Mouse (Mus musculus) embryonic fibroblast, embryonic 13.5 days (primary cell): Measurements from ENCODE around the gene Ube2b. TPM values are rescaled to one million over a fixed set of nuclear protein-coding genes. Genes with fewer than 3 reads are reported as not detected.

Experiments
- H3K27ac ChIP-seq: 2 replicates; pipeline ENCODE4 v1.5.1; 2012; ENCODE audit warnings: low read length, control low read depth, inconsistent platforms; ENCODE audit not compliant: insufficient read depth
- H3K4me1 ChIP-seq: 2 replicates; pipeline ENCODE4 v1.6.1; 2011; ENCODE audit warnings: low read length; ENCODE audit not compliant: control insufficient read depth, insufficient read depth
- H3K4me3 ChIP-seq: 2 replicates; pipeline ENCODE4 v1.5.1; 2011; ENCODE audit warnings: mild to moderate bottlenecking, control low read depth, low read length; ENCODE audit not compliant: insufficient read depth
- CTCF ChIP-seq: IDR thresholded peaks from 2 replicates; pipeline ENCODE4 v1.5.1; 2011; ENCODE audit warnings: mild to moderate bottlenecking, control low read depth, low read length, moderate library complexity, borderline replicate concordance; ENCODE audit not compliant: insufficient read depth
- POLR2A ChIP-seq: IDR thresholded peaks from 2 replicates; pipeline ENCODE4 v1.6.1; 2011; ENCODE audit warnings: low read depth, mild to moderate bottlenecking, control low read depth, low read length, moderate library complexity
- polyA plus RNA-seq: library from polyadenylated mRNA; stranded (reverse); fragments of >200 nt; gene quantifications from 2 replicates; pipeline ENCODE4 v1.2.4, GENCODE M21; 2011; ENCODE audit warnings: low read depth; ENCODE audit not compliant: missing spikeins, insufficient read length

Ube2b gene
- polyA plus RNA-seq, 1 experiment, result 165 TPM

DNA sequence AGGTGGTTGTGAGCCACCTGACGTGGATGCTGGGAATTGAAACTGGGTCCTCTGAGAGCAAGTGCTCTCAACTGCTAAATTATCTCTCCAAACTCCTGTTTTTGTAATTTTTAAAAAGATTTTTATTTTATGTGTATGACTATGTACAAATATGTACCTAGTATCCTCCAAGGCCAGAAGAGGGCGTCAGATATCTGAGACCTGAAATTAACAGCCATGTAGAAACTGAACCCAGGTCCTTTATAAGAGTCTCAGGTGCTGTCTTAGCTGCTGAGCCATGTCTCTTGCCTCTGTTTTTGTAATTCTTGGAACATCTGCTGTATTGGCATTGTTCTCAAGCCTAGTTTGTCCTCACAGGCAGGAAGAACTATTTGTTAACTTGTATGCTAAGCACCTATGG, 31.1 kb downstream of the Ube2b start:
- no peak overlapping the region for H3K27ac ChIP-seq
- TF ChIP-seq CTCF, result no peak
- TF ChIP-seq POLR2A, result no peak
- no peaks in the 10 kb centered on the region; the same call in 1 of the 2 replicates for H3K4me1 ChIP-seq
- no peak overlapping the region for H3K4me3 ChIP-seq

DNA sequence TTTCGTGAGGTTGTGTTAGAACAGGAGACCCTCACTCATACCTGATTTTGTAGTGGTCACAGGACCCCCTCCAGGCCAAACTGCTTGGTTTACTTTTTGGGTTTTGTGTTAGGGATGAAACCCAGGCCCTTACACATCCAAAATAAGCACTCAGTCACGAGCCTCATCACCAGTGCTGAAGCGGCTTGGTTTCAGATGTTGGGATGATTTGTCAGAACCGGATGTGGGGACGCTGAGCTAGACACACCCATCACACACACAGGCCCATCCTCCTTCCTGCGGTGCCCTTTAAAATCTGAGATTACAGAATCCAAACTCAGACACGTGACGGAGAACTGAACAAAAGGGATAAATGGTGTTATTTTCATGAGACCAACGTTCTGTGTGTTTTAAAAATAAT, 31.7 kb downstream of the Ube2b start:
- TF ChIP-seq CTCF (no peak), POLR2A (no peak)
- Histone ChIP-seq H3K4me3 (no peak overlapping the region), H3K27ac (no peak overlapping the region), H3K4me1 (no peaks in the 10 kb centered on the region; the same call in 1 of the 2 replicates)

DNA sequence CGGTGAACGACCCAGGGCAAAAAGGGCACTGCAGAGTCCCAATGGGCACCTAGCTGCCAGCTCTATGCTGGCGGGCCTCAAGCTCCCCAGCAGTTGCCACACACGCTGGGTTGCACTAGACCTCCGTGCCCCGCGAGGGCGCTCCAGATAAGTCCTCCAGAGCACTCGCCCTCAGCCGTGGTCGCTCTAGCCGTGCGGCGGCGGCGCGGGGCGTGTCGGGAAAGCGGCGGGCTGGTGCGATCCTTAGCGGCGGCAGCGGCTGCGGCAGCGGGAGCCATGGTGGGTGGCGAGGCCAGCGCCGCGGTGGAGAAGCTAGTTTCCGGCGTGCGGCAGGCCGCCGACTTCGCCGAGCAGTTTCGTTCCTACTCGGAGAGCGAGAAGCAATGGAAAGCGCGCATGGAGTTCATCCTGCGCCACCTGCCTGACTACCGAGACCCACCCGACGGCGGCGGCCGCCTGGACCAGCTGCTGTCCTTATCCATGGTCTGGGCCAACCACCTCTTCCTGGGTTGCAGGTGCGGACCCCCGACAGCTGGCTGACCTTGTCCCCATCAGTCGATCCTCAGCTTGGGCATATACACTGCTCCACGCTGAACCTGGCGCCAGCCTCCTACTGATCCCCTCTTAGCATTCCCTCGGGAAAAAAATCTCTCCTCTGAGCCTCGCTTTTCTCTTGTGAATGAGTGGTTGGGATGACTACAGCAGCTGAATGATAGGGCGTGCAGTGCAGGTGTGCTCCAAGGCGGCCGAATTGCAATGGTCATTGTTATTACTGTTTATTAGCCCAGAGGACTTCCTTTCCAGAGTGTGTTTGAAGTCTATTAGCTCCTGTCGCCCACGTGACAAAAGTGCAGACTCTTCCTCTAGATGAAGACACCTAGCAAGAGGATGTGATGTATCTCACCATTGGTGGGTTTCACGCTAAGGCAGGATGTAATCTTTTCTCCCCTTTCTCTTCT, 32.8 kb downstream of the Ube2b start, which contains the start of gene Cdkn2aipnl:
Cdkn2aipnl (plus strand) TSS at position 219 of the 959 bp plus-strand sequence.
- TF ChIP-seq POLR2A (peak; percentile 64), CTCF (peak; percentile 86)
- Histone ChIP-seq H3K4me1 (no peaks in the 10 kb centered on the region; the same call in 1 of the 2 replicates), H3K4me3 (peak within 1 kb of the TSS; percentile 70), H3K27ac (no peak within 1 kb of the TSS)

DNA sequence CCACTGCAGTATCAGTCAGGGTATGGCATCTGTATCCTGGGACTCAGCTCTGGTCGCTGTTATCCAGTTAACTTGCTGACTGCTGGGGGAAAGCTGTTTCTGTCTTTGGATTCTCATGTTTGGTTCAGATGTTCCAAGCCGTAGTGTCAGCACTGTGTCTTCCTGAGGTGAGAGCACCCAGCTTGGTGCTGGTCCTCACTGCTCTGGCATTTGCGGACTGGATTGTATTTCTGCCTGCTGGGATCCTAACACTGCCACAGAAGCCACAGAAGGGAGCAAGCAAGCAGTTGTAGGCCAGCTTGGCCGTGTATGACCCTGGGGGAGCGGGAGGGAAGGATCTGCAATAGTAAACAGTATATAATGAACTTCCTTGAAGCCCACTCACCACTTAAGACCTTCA, 33.9 kb downstream of the Ube2b start:
- no peak for TF ChIP-seq CTCF
- TF ChIP-seq POLR2A, result no peak
- H3K4me1 ChIP-seq, result no peaks in the 10 kb centered on the region; the same call in 1 of the 2 replicates
- H3K27ac ChIP-seq, result no peak overlapping the region
- H3K4me3 ChIP-seq, result no peak overlapping the region

DNA sequence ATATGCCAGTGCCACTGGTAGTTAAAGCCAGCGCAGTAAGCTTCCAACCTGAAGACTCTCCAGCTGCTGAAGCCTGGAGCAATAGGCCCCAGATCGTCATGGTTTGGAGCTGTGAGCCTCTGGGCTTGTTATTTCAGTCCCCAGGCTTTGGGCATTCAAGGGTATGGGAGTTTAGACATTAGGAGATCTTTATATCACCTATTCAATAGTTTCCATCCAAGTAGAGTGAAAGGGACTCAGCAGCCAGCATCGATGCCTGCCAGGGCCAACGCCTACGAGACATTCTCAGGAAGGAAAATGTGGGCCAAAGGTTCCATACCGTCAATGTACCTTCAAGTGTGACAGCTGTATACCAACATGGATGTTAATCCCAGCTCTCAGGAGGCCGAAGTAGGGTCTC, 38.3 kb downstream of the Ube2b start:
- H3K4me1 ChIP-seq, result no peaks in the 10 kb centered on the region
- H3K27ac ChIP-seq, result no peak overlapping the region
- no peak overlapping the region for H3K4me3 ChIP-seq
- TF ChIP-seq CTCF, result no peak
- no peak for TF ChIP-seq POLR2A

DNA sequence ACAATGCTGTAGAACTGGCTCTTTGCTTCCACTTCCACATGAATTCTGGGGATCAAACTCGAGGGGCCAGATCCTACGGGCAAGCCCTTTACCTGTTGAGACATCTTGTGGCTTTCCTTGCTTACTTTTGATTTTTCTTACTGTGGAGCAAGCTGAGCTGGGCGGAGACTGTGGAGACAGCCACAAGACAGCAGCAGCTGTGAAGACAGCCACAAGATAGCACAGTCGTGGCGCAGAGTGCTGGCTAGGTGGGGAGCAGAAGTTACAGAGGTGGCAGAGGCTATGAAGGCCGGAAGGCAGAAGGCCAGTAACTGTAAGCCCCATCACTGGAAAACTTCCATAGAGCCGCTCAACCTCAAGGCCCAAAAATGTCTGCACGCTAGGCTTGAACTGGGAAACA, 38.8 kb downstream of the Ube2b start:
- no peak overlapping the region for H3K4me3 ChIP-seq
- no peaks in the 10 kb centered on the region for H3K4me1 ChIP-seq
- no peak overlapping the region for H3K27ac ChIP-seq
- TF ChIP-seq POLR2A (no peak), CTCF (no peak)

DNA sequence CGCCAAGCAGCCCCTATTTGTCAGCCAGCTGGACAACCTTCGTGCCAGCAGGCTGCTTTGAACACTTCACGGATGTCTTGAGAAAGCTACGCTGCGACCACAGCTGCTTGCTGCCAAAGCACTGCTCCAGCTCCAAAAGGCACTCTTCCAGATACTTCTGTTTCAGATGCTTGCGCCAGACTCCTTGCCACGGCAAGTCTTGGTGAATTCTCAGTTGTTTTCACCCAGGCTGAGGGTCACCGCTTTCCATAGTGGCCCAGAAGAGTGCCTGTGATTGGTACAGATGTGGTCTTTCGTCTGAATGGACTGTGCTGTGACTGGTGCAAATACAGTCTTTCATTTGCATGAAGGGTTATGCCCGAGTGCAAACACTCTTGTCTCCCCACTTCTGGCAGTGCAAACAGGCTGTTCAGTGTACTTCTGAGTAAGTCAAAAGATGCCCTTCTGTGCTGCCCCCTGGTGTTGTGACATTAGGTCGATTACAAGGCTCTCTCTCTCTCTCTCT, 39.5 kb downstream of the Ube2b start:
- TF ChIP-seq POLR2A (no peak), CTCF (no peak)
- H3K4me3 ChIP-seq, result no peak overlapping the region
- no peaks in the 10 kb centered on the region for H3K4me1 ChIP-seq
- H3K27ac ChIP-seq, result no peak overlapping the region

DNA sequence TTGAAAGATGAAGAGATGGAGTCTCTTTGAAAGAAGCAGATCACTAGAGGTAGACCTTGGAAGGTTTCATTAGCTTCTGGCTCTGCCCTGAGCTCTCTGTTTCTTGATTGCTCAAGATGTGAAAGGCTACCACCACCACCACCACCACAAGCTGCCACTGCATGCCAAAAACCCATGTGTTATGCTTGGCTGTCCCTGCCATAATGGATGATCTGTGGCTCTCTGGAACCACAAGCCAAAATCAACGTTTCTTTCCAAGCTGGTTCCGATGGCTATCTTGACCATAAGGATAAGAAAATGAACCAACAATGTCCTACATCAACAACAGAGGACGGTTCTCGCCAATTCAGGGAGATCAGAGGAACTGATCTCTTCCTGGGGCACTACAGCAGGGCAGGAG, 40.5 kb downstream of the Ube2b start:
- Histone ChIP-seq H3K4me3 (no peak overlapping the region), H3K27ac (no peak overlapping the region), H3K4me1 (no peaks in the 10 kb centered on the region)
- TF ChIP-seq POLR2A, result no peak
- no peak for TF ChIP-seq CTCF

DNA sequence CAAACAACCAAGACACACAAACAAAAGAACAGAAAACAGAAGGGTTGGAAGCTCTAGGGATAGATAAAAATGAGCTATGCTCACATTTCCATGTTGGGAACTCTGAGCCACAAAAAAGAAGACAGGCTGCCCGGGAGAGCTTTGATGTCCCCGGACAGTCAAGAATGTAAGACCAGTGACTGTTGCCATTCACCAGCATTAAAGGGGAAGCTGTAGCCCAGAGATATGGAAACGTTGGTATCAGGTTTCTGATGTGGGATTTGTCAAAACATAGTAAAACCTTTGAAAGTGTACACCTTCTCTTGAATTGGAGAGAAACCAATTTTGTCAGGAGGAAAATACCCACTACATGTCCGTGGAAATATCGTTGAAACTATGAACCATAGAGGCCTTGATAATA, 41.1 kb downstream of the Ube2b start:
- H3K27ac ChIP-seq, result no peak overlapping the region
- TF ChIP-seq CTCF, result no peak
- no peak for TF ChIP-seq POLR2A
- H3K4me3 ChIP-seq, result no peak overlapping the region
- no peaks in the 10 kb centered on the region for H3K4me1 ChIP-seq

DNA sequence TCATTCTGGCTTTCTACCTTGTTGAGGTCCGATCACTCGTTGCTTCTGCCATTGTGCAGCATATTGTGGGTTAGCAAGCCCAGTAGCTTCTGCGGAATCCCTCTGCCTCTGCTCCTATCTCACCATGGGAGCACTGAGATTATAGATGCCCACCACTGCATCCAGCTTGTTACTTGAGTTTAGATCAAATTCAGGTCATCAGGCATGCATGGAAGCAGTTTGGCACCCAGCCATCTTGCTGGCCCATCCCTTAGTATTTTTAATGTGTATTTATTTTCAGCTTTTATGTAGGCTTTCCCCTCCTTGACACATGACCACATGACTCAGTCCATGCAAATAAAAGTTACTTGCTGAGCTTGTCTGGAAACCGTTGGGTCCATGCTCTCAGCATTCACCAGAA, 42.8 kb downstream of the Ube2b start:
- no peak overlapping the region for H3K4me3 ChIP-seq
- H3K4me1 ChIP-seq, result no peaks in the 10 kb centered on the region
- TF ChIP-seq CTCF, result no peak
- no peak for TF ChIP-seq POLR2A
- H3K27ac ChIP-seq, result no peak overlapping the region
